Mouse (Mus musculus) common myeloid progenitor, adult 5-6 weeks (primary cell): ENCODE measurements around the gene Rps28. TPM values are rescaled to one million over a fixed set of nuclear protein-coding genes. Genes with fewer than 3 reads are reported as not detected.

Experiments used
- ATAC-seq: replicated peaks from 2 replicates; pipeline ENCODE4 v1.8.0; 2016; ENCODE audit warnings: low read depth, mild to moderate bottlenecking, moderate TSS enrichment, inconsistent platforms; ENCODE audit not compliant: poor library complexity, severe bottlenecking
- total RNA-seq: library from RNA; stranded (forward); fragments of 200-1000, 187-1606 nt; gene quantifications from 2 replicates; pipeline ENCODE4 v1.2.3, GENCODE M21; 2017

Rps28 gene
- total RNA-seq, 1 experiment from 2014 or later, result 2,900 TPM

GRCm38 (mm10) chr17:33812990-33813389 is 11.4 kb downstream of the Rps28 start:
- ATAC-seq, result no peak

DNA sequence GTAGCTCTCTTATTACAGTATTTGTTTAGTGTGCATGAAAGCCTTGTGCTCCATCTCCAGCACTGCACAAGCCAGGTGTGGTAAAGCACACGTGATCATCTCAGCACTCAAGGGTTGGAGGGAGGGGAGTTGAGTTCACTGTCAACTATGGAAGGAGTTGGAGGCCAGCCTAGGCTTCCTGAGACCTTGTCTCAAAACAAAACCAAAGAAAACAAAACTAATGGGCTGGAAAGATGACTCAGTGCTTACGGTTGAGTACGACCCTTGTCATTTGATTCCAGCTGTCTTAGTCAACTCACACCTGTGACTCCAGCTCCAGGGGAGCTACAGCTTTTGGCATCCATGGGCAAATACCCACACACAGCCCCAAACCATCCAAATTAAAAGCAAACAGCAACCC is 11.9 kb downstream of the Rps28 start:
- ATAC-seq, result no peak

DNA sequence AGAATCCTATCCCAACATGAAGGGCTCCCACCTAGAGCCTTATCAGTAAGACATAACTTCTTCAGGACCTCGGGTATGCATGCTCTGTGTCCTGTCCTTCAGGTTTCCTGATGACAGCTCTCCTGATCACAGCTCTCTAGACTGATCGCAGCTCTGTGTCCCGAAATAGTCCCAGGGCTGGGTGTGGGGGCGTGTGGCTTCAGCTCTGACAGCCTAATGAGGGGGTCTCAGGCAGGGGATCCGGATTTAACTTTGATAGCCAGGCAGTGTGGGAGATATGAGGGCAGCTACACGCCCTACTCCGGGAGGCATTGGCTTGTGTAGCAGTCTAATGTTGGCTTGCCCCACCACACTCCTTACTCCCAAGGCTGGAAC is 13.2 kb downstream of the Rps28 start:
- ATAC-seq, result 0 out of 2 replicates have a peak, but pooled peaks have one; percentile 10

- ATAC-seq, result peak; percentile 98
Observed at GRCm38 (mm10) chr17:33810334-33811141, 13.8 kb downstream of the Rps28 start, which contains the start of gene Kank3. Gene Kank3 (plus strand): TSS chr17:33810519.

GRCm38 (mm10) chr17:33808192-33808591 is 16.2 kb downstream of the Rps28 start:
- no peak for ATAC-seq

DNA sequence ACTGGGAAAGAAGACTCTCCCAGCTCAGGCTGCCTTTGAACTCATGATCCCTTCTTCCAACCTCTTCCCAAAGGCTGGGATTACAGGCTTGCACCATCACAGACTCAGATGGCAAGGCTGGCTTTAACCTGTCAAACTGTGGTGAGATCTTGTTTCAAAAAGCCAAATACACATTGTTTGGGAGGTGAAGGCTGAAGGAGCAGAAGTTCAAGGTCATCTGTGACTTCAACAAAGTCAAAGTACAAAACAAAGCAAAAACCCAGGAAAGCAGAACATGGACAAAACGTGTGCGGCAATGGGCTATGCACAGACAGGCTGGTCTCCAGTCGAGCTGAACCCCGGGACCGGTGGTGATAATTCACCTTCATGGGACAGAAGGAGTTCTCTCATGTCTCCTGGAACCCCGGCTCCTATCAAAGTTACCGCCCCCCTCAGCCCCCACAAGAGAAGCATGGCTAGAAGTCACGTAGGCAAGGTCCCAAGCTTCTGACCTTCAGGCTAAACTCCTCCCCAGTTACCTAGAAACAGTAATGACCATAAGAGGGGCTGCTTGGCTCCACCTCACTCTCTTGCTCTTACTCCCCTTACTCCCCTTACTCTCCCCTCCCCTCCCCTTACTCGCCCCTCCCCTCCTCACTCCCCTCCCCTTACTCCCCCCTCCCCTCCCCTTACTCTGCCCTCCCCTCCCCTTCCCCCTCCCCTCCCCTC is 17.0 kb downstream of the Rps28 start:
- no peak for ATAC-seq

- ATAC-seq, result no peak
Observed at GRCm38 (mm10) chr17:33804745-33805144, 19.6 kb downstream of the Rps28 start.

- ATAC-seq, result no peak
Observed at GRCm38 (mm10) chr17:33804205-33804604, 20.2 kb downstream of the Rps28 start.

DNA sequence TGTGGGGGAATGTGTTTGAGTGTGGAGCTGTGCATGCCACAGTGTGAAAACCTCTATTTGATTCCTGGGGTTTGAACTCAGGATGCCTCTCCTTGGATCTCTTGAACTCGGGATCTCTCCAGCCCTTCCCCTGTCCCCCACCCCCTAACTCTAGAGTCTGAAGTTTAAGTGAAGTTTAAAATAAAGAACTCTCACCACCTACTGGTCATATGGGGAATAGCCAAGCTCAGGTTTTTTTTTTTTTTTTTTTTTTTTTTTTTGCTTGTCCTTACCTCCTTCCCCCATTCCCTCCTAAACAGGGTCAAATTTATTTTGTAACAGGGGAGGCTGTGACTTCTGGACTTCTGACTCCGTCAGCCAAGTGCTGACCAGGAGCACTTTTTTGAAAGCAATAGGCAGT is 22.1 kb downstream of the Rps28 start:
- peak; percentile 54 for ATAC-seq

- ATAC-seq, result no peak
Observed at GRCm38 (mm10) chr17:33799277-33799676, 25.1 kb downstream of the Rps28 start.

- 0 out of 2 replicates have a peak, but pooled peaks have one; percentile 32 for ATAC-seq
Observed at GRCm38 (mm10) chr17:33798306-33798705, 26.1 kb downstream of the Rps28 start.

DNA sequence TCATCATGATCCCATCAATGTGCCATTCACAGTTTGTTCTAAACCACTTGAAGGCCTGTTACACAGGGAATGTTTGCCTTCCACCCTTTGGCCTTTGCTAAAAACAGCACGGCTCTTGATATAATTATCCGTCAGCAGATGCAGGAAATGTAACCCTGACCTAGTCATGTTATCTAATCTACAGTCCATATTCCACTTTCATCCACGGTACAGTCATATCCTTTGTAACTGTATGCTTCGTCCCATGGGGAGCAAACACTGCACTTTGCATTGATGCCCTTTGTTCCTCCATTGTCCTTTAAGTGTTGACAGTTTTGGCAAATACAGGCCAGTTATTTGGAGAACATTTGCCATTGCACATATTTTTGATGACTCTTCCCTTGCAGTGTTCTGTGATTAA is 35.6 kb downstream of the Rps28 start:
- no peak for ATAC-seq

DNA sequence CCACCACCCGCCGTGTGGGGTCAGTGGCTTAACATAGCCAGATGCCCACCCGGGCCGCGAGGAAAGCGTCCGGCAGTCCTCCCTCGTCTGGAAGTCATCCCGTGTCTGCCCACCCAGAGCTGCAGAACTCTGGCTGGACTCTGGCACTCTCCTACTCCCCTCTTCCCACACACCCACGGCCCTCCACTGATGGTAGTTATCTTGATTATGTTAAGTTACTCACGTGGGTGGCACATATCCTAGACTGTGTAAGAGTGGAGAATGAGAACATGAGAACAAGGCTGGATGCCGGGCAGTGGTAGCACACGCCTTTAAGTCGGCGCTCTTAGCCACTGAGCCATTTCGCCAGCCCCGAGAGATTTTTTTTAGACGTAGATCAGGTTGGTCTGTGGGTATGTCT is 38.0 kb downstream of the Rps28 start:
- ATAC-seq, result no peak

DNA sequence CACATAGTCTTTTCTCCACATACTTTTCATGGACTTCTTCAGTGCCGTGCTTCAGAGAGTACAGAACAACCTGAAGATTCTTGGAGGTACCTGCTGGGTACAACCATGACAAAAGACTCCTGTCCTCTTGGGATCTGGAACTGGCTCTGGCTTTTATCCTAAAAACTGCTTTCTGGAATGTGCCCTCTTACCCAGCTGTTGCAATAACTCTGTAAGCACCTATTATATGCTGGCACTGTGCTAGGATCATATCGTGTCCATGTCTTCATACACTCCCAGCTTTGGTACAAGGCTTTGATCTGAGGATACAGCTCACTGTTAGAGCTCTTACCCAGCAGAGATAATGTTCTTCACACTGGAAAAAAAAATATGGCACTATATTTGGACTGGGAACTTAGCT is 39.4 kb downstream of the Rps28 start:
- ATAC-seq, result no peak

DNA sequence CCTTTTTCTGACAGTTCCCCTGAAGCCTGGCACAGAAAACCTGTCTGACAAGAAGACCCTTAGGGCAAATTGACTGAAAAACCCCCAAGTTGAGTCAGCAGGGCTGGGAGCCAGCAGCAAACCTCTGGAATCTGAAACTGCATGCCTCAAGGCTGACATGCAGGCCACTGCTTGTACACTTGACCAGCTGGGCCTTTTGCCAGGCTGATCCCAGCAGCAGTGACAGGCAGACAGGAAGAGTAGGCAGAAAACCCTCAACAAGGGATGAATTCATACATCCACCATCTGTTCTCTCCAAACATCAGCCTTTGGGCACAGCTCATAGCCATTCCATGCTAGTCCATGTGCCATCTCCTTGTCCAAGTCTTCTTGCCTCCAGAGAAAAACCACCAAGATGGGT is 41.0 kb downstream of the Rps28 start:
- ATAC-seq, result no peak

GRCm38 (mm10) chr17:33782067-33782466 is 42.3 kb downstream of the Rps28 start:
- ATAC-seq, result no peak

DNA sequence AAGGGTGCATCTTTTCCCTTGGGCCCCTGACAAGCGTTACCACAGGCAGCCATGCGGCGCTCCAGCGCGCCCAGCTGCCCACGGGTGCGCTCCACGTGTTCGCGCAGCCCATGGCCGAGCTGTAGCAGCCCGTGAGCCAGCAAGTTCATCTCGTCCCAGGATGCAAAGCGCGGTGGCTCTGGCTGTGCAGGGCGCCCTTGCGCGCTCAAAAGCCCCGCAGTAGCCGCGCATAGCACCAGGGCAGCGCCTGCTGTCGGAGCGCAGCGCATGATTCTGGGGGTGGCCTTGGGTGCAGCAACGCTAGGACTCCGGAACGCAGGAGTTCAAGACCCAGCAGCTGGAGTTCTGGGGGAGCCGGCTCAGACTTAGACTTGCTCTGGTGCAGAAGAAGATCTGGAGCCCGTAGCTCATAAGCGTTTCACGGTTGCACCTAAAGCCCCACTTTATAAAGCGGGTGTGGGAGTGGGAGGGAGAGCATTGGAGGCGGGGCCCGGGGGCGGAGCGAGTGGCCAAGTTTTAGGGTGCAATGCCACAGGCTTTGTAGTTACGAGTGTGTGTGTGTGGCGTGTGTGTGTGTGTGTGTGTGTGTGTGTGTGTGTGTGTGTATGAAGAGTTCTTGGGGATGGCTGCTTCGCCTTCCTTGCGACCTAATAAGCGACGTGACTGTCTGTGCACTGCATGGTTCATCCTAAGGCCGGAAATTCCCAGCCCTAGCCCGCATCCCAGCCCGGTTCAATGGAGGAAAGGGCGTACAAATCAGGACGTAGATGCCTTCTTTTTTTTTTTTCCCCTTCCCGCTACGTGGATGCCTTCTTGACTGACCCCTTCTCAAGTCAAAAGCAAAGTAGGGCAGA is 43.0 kb downstream of the Rps28 start, which contains the start of gene Angptl4:
Gene Angptl4, minus strand, starts transcription at position 707 of the 854 bp plus-strand sequence.
- peak; percentile 83 for ATAC-seq

DNA sequence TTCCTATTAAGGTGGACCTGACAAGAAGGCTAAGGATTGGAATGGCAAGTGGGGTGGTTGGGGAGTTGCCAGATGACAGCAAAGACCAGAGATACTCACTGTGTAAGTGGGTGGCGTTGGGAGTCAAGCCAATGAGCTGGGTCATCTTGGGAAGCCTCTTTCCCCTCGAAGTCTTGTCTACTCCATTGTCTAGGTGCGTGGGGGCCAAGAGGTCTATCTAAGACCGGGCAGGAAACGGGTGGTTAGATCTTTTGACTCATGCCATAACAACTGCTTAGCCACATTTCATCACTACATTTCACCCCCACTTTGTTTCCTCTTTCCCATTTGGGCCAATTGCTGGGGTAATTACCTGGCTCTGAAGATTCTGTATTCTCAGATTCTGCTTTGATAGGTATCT is 43.9 kb downstream of the Rps28 start:
- peak; percentile 54 for ATAC-seq

DNA sequence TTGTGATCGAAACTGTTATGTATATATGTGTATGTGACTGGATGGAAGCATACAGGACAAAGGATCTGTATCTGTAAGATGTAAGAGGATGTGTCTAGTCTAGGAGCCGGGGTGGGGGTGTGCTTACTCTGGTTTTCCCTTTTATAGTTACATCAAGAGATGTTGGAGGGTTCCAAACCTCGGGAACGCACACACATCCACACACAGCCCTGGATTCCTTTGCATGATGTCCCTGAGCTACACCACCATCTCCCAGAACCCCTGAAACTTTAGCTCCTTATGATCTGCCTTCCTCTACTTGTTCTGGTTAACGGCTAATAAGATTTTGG is 44.4 kb downstream of the Rps28 start:
- ATAC-seq, result no peak

- no peak for ATAC-seq
Observed at GRCm38 (mm10) chr17:33779271-33779966, 44.9 kb downstream of the Rps28 start.
